Mouse (Mus musculus): ENCODE data around the gene Zfp148.

DNA sequence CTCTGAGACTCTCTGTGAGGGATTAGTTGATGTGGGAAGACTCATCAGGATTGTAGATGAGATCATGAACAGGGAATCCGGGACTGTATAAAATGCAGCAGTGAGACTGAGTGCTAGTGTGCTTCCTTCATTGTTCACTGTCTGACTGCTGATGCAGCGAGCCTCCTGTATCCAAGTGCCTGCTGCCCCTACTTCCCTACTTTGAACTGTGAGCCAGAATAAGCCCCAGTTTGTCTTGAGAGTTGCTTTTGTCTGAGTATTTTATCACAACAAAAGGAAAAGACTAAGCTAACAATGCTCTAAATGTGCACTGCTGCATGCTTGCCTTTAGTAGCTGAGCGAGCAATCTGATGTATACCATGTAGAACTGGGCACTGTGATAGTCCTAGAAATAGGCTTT, 47.7 kb downstream of the Zfp148 start:
- no peak for TF ChIP-seq CTCF (IDR thresholded peaks at IDR 0.05)
- TF ChIP-seq EP300 (IDR thresholded peaks at IDR 0.05) = no peak
